1 mouse cellular context compared by ENCODE assay signal in genomic region chr15:78509297-78509899, GRCm38 (mm10).
TF ChIP-seq lines count a peak whose summit lies in the region.

No protein-coding gene starts in this region.

TF ChIP-seq in MEL, 35 proteins besides CTCF, POLR2A, EP300 and RAD21 (continued from another document):
- 0 out of 2 replicates have a peak, but pooled peaks have one; percentile 50 for TF ChIP-seq USF1 (IDR thresholded peaks at IDR 0.05; ENCODE audit: low read depth, low read length)
